Mouse (Mus musculus): Measurements from ENCODE around the gene Vmn1r93. TPM values are rescaled to one million over a fixed set of nuclear protein-coding genes. Genes with fewer than 3 reads are reported as not detected.
"Not testable (repeated sequence)": the region's sequence is repeated elsewhere in the genome, so short reads cannot be mapped to it uniquely, and the experiment has no call there.

Vmn1r93 gene
- total RNA-seq (2022), result not detected

GRCm38 (mm10) chr7:20138988-20139387 lies at the start of gene Vmn1r93:
Gene Vmn1r93, minus strand, starts transcription at chr7:20139088.
- DNase-seq (ENCODE audit: low spot score), result not testable (repeated sequence)

GRCm38 (mm10) chr7:20168277-20168676 lies 29.4 kb upstream of the Vmn1r93 start, which contains the start of gene Vmn1r94:
Gene Vmn1r94, minus strand, starts transcription at chr7:20168377.
- not testable (repeated sequence) for DNase-seq (ENCODE audit: low spot score)

DNA sequence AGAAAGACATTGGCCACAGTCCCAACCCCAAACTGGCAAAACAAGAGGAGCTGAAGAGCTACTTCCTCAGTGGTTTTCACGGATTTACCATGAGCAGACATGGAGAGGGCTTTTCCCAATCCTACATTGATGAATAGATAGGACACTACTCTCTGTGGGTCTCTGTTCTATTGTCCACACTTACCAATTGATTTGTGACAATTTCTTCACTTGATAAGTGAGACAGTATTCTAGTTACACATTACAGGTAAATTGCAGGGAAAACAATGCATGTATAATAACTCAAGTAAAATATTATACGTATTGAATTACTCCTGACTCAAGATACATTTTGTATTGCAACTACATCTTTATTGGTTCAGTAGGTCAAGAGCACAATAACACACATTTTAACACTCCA lies 16.4 kb downstream of the Vmn1r93 start, which contains the start of gene Gm16442:
Gene Gm16442, minus strand, starts transcription at position 101 of the 400 bp plus-strand sequence.
- not testable (repeated sequence) for DNase-seq (ENCODE audit: low spot score)

GRCm38 (mm10) chr7:20099380-20099779 lies 39.5 kb downstream of the Vmn1r93 start, which contains the start of gene Vmn1r91:
Gene Vmn1r91, plus strand, starts transcription at chr7:20099680.
- not testable (repeated sequence) for DNase-seq (ENCODE audit: low spot score)

Other genes with a start within 250 kb of the Vmn1r93 start
- gene Pvr, start 217.9 kb downstream of the Vmn1r93 start, total RNA-seq (2022), result 10 to 100 TPM; 17.9 to 25.0 (median 20.5) TPM
- gene Igsf23, start 188.3 kb downstream of the Vmn1r93 start, total RNA-seq (2022), result 1 to 10 TPM; 1.4 to 2.1 (median 1.6) TPM
- gene Ceacam20, start 173.7 kb downstream of the Vmn1r93 start, total RNA-seq (2022), result not detected
- gene Nlrp9b, start 147.6 kb downstream of the Vmn1r93 start, total RNA-seq (2022), result not detected
- gene Vmn1r91, start 39.4 kb downstream of the Vmn1r93 start, total RNA-seq (2022), result not detected
- gene Gm16442, start 16.5 kb downstream of the Vmn1r93 start, total RNA-seq (2022), result not detected
- not detected for gene Vmn1r94, start 29.3 kb upstream of the Vmn1r93 start, total RNA-seq (2022)
- not detected for gene Vmn1r95, start 54.6 kb upstream of the Vmn1r93 start, total RNA-seq (2022)
- not detected for gene Gm6164, start 66.5 kb upstream of the Vmn1r93 start, total RNA-seq (2022)
- gene Gm4498, start 94.7 kb upstream of the Vmn1r93 start, total RNA-seq (2022), result not detected
- not detected for gene Gm5890, start 123.7 kb upstream of the Vmn1r93 start, total RNA-seq (2022)
- not detected for gene Gm4133, start 195.0 kb upstream of the Vmn1r93 start, total RNA-seq (2022)
- not detected for gene Gm5728, start 236.3 kb upstream of the Vmn1r93 start, total RNA-seq (2022)